Mouse (Mus musculus): ENCODE measurements at regions not wholly inside any gene's neighbourhood (a gene's known extent, or its start where the extent isn't known, plus 50 kb on each side); places are given as distances from the start of the nearest gene placed in this dataset.

GRCm38 (mm10) chrX:11959871-11960552 is 200.1 kb downstream of the Bcor start:
- TF ChIP-seq CTCF (IDR thresholded peaks at IDR 0.05; ENCODE audit: borderline replicate concordance, insufficient read depth, low read depth, low read length), result no peak
- TF ChIP-seq POLR2A (IDR thresholded peaks at IDR 0.05; ENCODE audit: borderline replicate concordance, insufficient read depth, low read length), result no peak
